Mouse (Mus musculus) layer of hippocampus, adult 11-12 months (tissue): ENCODE data around the gene Trp53bp2.

Experiments
- DNase-seq: peaks from one replicate; pipeline ENCODE4 v3.0.0; 2022; ENCODE audit warnings: low spot score

Gene Trp53bp2

GRCm38 (mm10) chr1:182409401-182410173 is 615 bp downstream of the Trp53bp2 start:
- DNase-seq: no peak

DNA sequence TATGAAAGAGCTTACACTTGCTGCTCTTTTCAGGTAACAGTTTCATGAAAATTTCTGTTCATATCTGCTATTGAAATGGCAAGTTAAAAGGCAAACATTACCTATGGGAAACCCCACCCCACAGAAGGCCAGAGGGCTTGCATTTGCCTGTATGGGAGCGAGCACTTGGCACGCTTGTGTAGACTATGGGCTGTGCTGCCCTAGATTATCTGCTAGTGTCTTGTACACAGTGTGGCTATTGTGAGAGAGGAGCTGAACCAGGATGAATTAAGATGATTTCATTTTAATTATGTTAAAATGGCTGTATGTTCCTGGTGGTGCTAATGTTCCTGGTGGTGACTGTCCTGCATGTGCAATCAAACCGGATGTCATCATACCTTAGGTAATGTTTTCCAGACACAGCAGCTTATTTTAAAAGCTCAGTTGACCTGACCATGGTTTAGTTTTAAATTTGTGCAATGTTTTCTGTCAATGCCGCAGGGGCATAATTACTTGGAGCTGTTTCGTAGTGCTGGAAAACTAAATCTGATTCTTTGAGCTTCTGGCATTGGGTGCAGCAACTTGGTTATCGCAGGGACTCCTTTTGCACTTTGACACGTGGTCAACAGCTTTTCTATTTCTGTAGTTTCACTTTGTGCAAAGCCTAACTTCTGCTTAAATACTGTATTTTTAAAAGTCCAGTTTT is 3.8 kb downstream of the Trp53bp2 start:
- no peak for DNase-seq

DNA sequence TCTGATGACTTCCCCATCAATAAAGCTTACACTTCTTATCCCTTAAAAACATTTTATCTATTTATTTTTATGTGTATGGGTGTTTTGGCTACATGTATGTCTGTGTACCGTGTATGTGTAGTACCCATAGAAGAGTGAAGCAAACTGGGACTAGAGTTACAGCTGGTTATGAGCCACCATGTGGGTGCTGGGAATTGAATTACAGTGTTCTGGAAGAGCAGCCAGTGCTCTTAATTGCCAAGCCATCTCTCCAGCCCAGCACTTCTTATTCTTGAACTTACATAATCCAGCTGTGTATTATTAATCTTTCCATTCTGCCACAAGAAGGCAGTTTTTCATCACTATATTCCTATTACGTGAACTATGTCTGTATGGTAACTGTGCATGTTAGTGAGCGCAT is 10.5 kb downstream of the Trp53bp2 start:
- no peak for DNase-seq

- DNase-seq: no peak
Observed at GRCm38 (mm10) chr1:182424274-182424673, 15.3 kb downstream of the Trp53bp2 start.

DNA sequence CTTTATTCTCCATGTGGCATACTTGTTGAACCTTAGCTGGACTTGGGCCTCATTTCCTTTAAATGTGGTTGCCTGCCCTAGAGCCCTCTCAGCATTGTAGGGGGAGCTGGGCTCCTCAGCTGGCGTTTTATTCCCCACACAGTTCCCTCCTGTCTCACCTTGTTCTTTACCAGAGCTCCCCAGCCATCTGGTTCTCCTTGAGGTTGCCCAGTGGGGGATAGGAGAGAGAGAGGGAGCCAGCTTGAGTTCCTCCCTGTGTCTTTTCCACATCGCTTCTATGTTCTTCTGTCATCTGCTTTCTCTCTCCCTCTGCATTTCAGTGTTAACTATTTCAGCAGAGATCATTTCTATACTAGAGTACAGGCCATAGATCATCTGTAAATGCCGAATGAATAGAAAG is 16.2 kb downstream of the Trp53bp2 start:
- DNase-seq: no peak

- no peak for DNase-seq
Observed at GRCm38 (mm10) chr1:182426444-182426843, 17.5 kb downstream of the Trp53bp2 start.

GRCm38 (mm10) chr1:182427426-182427825 is 18.5 kb downstream of the Trp53bp2 start:
- DNase-seq: no peak

DNA sequence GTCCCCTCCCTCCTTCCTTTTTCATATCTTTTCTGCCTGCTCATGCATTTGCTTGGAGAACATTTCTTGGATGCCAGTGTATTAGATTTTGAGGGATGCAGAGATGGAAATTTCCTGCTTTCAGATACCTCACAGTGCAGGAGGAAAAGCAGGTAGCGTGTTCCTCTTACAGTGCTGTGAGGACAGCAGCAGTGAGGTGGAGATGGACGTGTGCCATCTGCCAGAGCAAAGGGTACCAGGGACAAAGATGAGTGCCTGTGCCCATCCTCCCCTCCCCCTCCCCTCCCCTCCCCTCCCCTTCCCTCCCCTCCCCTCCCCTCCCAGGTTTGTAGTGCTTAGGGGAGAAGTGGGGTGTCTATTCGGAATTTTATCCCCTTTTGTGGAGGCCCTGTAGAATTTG is 20.9 kb downstream of the Trp53bp2 start:
- DNase-seq: no peak

GRCm38 (mm10) chr1:182430676-182431075 is 21.7 kb downstream of the Trp53bp2 start:
- no peak for DNase-seq

GRCm38 (mm10) chr1:182432059-182432458 is 23.1 kb downstream of the Trp53bp2 start:
- no peak for DNase-seq

GRCm38 (mm10) chr1:182436746-182437145 is 27.8 kb downstream of the Trp53bp2 start:
- no peak for DNase-seq

- peak; percentile 57 for DNase-seq
Observed at GRCm38 (mm10) chr1:182439546-182440222, 30.7 kb downstream of the Trp53bp2 start.

GRCm38 (mm10) chr1:182441791-182442473 is 33.0 kb downstream of the Trp53bp2 start:
- no peak for DNase-seq

GRCm38 (mm10) chr1:182444116-182444515 is 35.1 kb downstream of the Trp53bp2 start:
- no peak for DNase-seq

- no peak for DNase-seq
Observed at GRCm38 (mm10) chr1:182448276-182449035, 39.5 kb downstream of the Trp53bp2 start.

GRCm38 (mm10) chr1:182452473-182452872 is 43.5 kb downstream of the Trp53bp2 start:
- DNase-seq: no peak

GRCm38 (mm10) chr1:182455080-182455479 is 46.1 kb downstream of the Trp53bp2 start:
- no peak for DNase-seq

DNA sequence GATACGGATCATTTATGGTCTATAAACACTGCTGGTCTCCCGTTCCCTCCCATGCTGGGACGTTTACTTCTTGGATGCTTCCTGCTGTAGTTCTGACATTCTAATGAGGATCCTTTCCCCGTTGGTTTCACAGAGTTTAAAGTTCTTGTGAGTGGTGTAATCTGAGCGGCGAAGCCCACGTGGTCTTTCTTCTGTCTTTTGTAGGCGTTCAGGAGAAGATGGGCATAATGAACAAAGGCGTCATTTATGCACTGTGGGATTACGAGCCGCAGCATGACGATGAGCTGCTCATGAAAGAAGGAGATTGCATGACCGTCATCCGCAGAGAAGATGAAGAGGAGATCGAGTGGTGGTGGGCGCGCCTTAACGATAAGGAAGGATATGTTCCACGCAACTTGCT is 49.6 kb downstream of the Trp53bp2 start:
- DNase-seq: no peak

DNA sequence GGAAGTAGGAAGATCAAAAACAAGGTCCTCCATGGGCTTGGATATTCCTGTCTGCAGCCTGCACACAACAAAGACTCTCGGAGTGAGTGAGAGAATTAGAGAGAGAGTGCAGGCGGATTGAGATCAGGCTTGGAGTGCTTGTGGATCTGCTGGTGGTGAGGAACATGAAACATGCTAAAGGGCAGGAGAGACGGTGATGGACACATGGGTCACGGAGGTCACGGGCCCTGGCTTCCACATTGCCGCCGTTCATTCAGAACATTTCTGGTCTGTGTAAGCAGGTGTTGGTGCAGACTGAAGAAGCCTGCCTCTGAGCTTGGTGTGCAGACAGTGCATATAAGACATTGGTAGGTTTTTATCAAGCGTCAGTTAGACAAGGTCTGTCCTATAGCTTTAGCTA is 50.5 kb downstream of the Trp53bp2 start:
- no peak for DNase-seq

DNA sequence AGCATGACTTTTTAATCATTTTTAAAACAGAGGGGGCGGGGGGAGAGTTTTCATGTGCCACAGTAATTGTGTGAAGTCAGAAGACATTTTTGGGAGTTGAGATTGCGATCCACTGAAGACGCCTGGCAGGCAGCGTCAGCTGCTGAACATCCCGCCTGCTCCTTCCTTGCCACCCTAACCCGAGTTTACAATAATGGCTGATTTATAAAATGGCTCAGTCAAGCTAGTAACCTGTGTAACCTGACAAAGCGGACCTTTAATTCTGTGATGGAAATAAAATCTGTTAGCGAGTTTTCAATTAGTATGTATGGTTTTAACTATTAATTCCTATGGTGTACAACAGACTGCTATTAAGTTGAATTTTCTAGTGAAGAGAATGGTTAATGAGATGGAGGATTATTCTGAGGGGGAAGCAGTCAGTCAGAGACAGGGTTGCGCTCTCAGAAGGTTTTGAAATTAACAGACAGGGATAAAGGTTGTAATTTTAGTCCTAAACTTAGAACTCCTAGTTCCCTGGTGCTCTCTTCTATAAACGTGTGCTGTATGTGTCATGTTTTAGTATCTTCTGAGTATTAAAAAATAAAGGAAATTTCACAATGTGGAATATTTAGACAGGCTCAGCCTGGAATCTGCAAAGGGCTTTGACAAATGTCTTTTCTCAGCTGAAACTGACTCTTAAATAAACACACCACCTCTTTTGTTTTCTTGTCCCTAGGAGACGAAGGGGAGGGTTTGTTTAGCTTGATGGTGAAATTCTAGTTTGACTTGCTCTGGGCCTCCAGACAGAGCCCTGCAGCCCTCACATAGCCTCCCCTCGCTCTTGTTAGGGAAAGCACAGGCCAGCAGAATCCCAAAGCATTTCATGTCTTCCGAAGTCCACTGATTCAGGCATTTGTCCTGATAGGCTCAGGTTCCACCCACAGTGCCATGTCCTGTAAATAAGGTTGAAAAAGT is 51.6 kb downstream of the Trp53bp2 start:
- DNase-seq: no peak
